Mouse (Mus musculus) lung, embryonic 16.5 days (tissue): Measurements from ENCODE around the gene Plk2. TPM values are rescaled to one million over a fixed set of nuclear protein-coding genes. Genes with fewer than 3 reads are reported as not detected.
"Not testable (repeated sequence)": the region's sequence is repeated elsewhere in the genome, so short reads cannot be mapped to it uniquely, and the experiment has no call there.

Source experiments
- ATAC-seq: fragments of 200-750 bp; cut with Nextera tagmentation; 2 replicates; pipeline ENCODE4 v1.8.0; 2017; ENCODE audit warnings: low read depth, mild to moderate bottlenecking, moderate library complexity
- H3K27ac ChIP-seq: fragments of 300-500 bp; sonication (generic); 2 replicates; pipeline ENCODE4 v1.5.1; 2014; ENCODE audit warnings: mild to moderate bottlenecking, control low read depth, low read length
- H3K27me3 ChIP-seq: fragments of 300-500 bp; sonication (generic); 2 replicates; pipeline ENCODE4 v1.6.1; 2014; ENCODE audit warnings: low read depth, low read length, mixed read lengths; ENCODE audit not compliant: control insufficient read depth, insufficient read depth
- H3K36me3 ChIP-seq: fragments of 300-500 bp; sonication (generic); 2 replicates; pipeline ENCODE4 v1.6.1; 2014; ENCODE audit warnings: low read length; ENCODE audit not compliant: control insufficient read depth, insufficient read depth
- H3K4me1 ChIP-seq: fragments of 300-500 bp; sonication (generic); replicated peaks from 2 replicates; pipeline ENCODE4 v1.6.1; 2014; ENCODE audit warnings: low read length, mixed read lengths; ENCODE audit not compliant: control insufficient read depth, insufficient read depth
- H3K4me2 ChIP-seq: fragments of 300-500 bp; sonication (generic); 2 replicates; pipeline ENCODE4 v1.6.1; 2014; ENCODE audit warnings: low read depth, low read length, control low read depth
- H3K4me3 ChIP-seq: fragments of 300-500 bp; sonication (generic); 2 replicates; pipeline ENCODE4 v1.5.1; 2014; ENCODE audit warnings: mild to moderate bottlenecking, low read length, control low read depth
- H3K9ac ChIP-seq: fragments of 300-500 bp; sonication (generic); 2 replicates; pipeline ENCODE4 v1.6.1; 2014; ENCODE audit warnings: low read length, control low read depth
- H3K9me3 ChIP-seq: fragments of 300-500 bp; sonication (generic); 2 replicates; pipeline ENCODE4 v1.6.1; 2016; ENCODE audit warnings: low read length; ENCODE audit not compliant: control insufficient read depth
- WGBS: fragments of 180-500 bp; shearing (Covaris S2); extraction: QIAGEN DNeasy Blood & Tissue Kit; methylation state at CpG from one replicate; pipeline ENCODE4 v1.1.7; 2014; 5-methylcytosine and 5-hydroxymethylcytosine counted together
- polyA plus RNA-seq: library from polyadenylated mRNA; unstranded; fragments of >200 nt; fragmentation: Nextera tagmentation; extraction: Ambion mirVana; gene quantifications from 2 replicates; pipeline ENCODE4 v1.2.1, GENCODE M21; 2015

Gene Plk2
- polyA plus RNA-seq, 1 experiment from 2014 or later = 267 TPM

DNA sequence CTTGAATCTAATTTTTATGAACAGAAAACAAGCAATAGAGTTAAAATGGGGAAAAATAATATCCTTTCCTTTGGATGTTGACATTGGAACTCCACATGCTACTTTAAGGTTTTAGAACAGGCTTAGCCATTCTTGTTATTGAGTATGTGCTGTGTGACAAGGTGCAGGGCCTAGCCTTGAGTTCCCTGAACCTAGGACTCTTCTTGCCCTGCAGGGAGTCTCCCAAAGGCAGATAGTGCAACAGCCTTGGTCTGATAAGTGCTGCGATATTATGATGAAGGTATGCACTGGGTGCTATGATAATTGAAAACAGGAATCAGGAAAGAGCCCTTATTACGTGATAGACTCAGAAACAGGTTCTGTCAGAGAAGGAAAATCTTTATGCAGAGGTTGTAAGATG, 7.0 kb downstream of the Plk2 start:
- Histone ChIP-seq H3K9me3 (no peaks in the 10 kb centered on the region), H3K27me3 (no peaks in the 10 kb centered on the region), H3K9ac (no peak overlapping the region), H3K4me2 (no peak overlapping the region), H3K27ac (no peak overlapping the region), H3K4me1 (peaks cover 18% of the 10 kb centered on the region), H3K4me3 (no peak overlapping the region), H3K36me3 (peaks cover 42% of the 10 kb centered on the region)
- no peak for ATAC-seq
- 66% methylated on average over 2 of the region's 2 CpGs for WGBS

DNA sequence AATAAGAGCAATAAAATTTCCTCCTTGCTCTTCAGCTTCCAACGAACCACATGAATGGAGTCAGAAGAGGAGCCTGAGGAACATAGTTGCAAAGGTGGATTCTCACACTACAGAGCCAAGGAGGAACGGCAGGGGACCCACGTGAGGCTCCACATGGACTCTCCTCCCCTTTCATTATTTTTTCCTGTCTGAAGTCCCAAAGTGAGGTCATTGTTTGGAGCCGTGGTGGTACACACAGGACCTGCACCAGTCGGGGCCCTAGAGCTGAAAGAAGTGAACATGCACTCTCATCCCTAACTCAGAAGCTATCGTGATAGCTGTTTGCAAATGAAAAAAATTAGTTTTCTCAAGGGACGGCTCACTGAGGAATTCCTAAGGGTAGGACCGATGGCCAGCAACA, 9.2 kb downstream of the Plk2 start:
- H3K36me3 ChIP-seq = peaks cover 26% of the 10 kb centered on the region
- H3K9me3 ChIP-seq = no peaks in the 10 kb centered on the region
- H3K4me3 ChIP-seq = no peak overlapping the region
- H3K27me3 ChIP-seq = no peaks in the 10 kb centered on the region
- H3K27ac ChIP-seq = no peak overlapping the region
- H3K4me1 ChIP-seq = peaks cover 5% of the 10 kb centered on the region; the same call in 1 of the 2 replicates
- no peak overlapping the region for H3K4me2 ChIP-seq
- H3K9ac ChIP-seq = no peak overlapping the region; the same call in 1 of the 2 replicates
- WGBS = 65% methylated on average over 8 of the region's 8 CpGs
- no peak for ATAC-seq

DNA sequence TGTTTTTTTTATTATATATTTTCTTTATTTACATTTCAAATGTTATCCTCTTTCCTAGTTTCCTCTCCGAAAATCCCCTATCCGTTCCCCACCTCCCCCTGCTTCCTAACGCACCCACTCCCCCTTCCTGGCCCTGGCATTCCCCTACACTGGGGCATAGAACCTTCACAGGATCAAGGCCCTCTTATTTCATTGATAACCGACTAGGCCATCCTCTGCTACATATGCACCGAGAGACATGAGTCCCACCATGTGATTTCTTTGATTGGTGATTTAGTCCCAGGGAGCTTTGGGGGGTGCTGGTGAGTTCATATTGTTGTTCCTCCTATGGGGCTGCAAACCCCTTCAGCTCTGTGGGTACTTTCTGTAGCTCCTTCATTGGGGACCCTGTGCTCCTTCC, 9.8 kb downstream of the Plk2 start:
- H3K4me1 ChIP-seq, H3K27me3 ChIP-seq, H3K4me3 ChIP-seq, H3K27ac ChIP-seq, ATAC-seq, H3K9ac ChIP-seq, H3K9me3 ChIP-seq, H3K4me2 ChIP-seq: not testable (repeated sequence)
- H3K36me3 ChIP-seq = peaks cover 20% of the 10 kb centered on the region
- WGBS = 88% methylated on average over 5 of the region's 5 CpGs

GRCm38 (mm10) chr13:110406152-110406551, 11.3 kb downstream of the Plk2 start:
- WGBS = 73% methylated on average over 5 of the region's 5 CpGs
- Histone ChIP-seq H3K4me2 (no peak overlapping the region), H3K4me1 (no peaks in the 10 kb centered on the region), H3K9me3 (no peaks in the 10 kb centered on the region), H3K9ac (no peak overlapping the region), H3K27ac (no peak overlapping the region), H3K27me3 (no peaks in the 10 kb centered on the region), H3K36me3 (peaks cover 5% of the 10 kb centered on the region), H3K4me3 (no peak overlapping the region)
- peak; percentile 49; the same call in 1 of the 2 replicates for ATAC-seq

- no peak overlapping the region for H3K4me3 ChIP-seq
- H3K9ac ChIP-seq = no peak overlapping the region
- no peaks in the 10 kb centered on the region for H3K27me3 ChIP-seq
- H3K27ac ChIP-seq = no peak overlapping the region
- 62% methylated on average over 12 of the region's 12 CpGs for WGBS
- ATAC-seq = no peak
- no peaks in the 10 kb centered on the region for H3K9me3 ChIP-seq
- H3K4me1 ChIP-seq = no peaks in the 10 kb centered on the region
- H3K36me3 ChIP-seq = no peaks in the 10 kb centered on the region
- no peak overlapping the region for H3K4me2 ChIP-seq
Measured at GRCm38 (mm10) chr13:110412572-110413209, 17.8 kb downstream of the Plk2 start.

DNA sequence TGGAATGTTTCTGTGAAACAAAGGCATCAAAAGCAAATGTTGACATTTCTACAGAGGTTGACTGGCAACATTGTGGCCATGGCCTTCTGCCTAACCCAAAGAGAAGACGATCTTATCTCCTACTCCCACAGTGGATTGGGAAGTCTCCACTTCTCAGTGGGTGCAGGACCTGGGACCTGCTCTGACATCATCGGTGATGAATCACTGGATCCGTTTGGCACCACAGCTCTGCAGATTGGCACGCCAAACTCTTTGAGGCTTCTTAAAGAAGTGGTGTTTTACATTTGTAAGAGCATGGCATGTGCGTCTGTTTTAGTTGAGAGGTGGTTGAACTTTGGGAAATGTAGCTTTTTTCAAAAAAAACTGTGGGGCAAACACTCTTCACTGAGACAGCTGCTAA, 23.8 kb downstream of the Plk2 start:
- no peak overlapping the region for H3K4me3 ChIP-seq
- H3K27me3 ChIP-seq = no peaks in the 10 kb centered on the region
- H3K4me1 ChIP-seq = peaks cover 4% of the 10 kb centered on the region; the same call in 1 of the 2 replicates
- WGBS = 48% methylated on average over 5 of the region's 5 CpGs
- ATAC-seq = no peak
- H3K4me2 ChIP-seq = no peak overlapping the region
- H3K27ac ChIP-seq = no peak overlapping the region
- H3K9me3 ChIP-seq = no peaks in the 10 kb centered on the region
- H3K36me3 ChIP-seq = no peaks in the 10 kb centered on the region
- H3K9ac ChIP-seq = no peak overlapping the region

DNA sequence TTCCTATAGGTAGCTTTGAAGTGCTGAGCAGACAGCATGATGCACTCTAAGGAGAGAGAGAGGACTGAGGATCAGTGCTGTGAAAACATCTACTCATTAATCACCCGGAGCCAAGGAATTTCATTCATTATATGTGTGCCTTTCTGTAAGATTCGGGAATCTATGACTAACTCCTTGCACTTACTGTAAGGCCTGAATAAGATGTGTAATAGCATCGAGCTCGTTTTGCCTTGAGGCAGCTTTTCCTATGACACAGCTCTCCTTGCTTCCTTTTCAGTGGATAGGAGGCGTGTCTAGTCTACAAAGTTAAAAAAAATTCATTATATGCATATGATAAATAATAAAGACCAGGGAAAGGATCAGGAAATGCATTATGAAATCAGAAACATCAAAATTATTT, 24.8 kb downstream of the Plk2 start:
- peaks cover 4% of the 10 kb centered on the region; the same call in 1 of the 2 replicates for H3K4me1 ChIP-seq
- no peak for ATAC-seq
- 72% methylated on average over 5 of the region's 5 CpGs for WGBS

DNA sequence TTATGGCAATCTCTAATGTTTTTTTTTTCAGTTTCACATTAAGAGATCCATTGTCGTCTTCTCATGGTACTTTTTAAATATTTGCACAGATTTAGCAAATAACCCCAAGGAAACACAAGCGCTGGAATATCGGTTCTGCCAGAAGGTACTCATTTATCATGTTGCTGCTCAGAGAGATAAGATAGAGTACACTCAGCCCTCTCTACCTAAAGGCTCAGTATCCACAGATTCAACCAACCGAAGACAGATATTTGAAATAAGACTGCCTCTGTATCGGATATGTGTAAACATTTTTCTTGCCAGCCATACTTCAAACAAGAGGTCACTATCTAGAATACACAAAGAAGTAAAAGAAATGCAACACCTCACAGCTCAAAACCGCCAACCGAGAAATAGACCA, 27.6 kb downstream of the Plk2 start:
- no peak for ATAC-seq
- peaks cover 4% of the 10 kb centered on the region; the same call in 1 of the 2 replicates for H3K4me1 ChIP-seq
- H3K9ac ChIP-seq = no peak overlapping the region
- H3K4me3 ChIP-seq = no peak overlapping the region
- H3K27me3 ChIP-seq = no peaks in the 10 kb centered on the region
- H3K9me3 ChIP-seq = no peaks in the 10 kb centered on the region
- WGBS = 10% methylated on average over 7 of the region's 7 CpGs
- H3K36me3 ChIP-seq = no peaks in the 10 kb centered on the region
- no peak overlapping the region for H3K27ac ChIP-seq
- 0 out of 2 replicates have a peak overlapping the region, but pooled peaks have one; percentile 3 for H3K4me2 ChIP-seq

More for the DNA sequence above, 24.8 kb downstream of the Plk2 start:
- H3K36me3 ChIP-seq = no peaks in the 10 kb centered on the region
- no peak overlapping the region for H3K4me2 ChIP-seq
- no peaks in the 10 kb centered on the region for H3K9me3 ChIP-seq
- H3K27me3 ChIP-seq = no peaks in the 10 kb centered on the region
- no peak overlapping the region for H3K27ac ChIP-seq
- H3K9ac ChIP-seq = no peak overlapping the region
- no peak overlapping the region for H3K4me3 ChIP-seq

- Histone ChIP-seq H3K4me3 (no peak overlapping the region), H3K27me3 (no peaks in the 10 kb centered on the region), H3K27ac (no peak overlapping the region), H3K9ac (no peak overlapping the region), H3K36me3 (no peaks in the 10 kb centered on the region), H3K9me3 (no peaks in the 10 kb centered on the region), H3K4me1 (peaks cover 4% of the 10 kb centered on the region; the same call in 1 of the 2 replicates), H3K4me2 (no peak overlapping the region)
- 79% methylated on average over 8 of the region's 8 CpGs for WGBS
- no peak for ATAC-seq
Measured at GRCm38 (mm10) chr13:110425512-110426222, 30.8 kb downstream of the Plk2 start.
